7 mouse cellular contexts compared by ENCODE assay signal in genomic region chr19:44296186-44296585, GRCm38 (mm10). TPM values are rescaled to one million over a fixed set of nuclear protein-coding genes. Genes with fewer than 3 reads are reported as not detected.
DNase-seq lines count a peak whose midpoint lies in the region; ATAC-seq and TF ChIP-seq lines count a peak whose summit lies in the region.

No protein-coding gene starts in this region.

- no peak for TF ChIP-seq EP300 in liver, embryonic 14.5 days (IDR thresholded peaks at IDR 0.05; ENCODE audit: low read depth)

- no peaks in the 10 kb centered on the region for H3K27me3 ChIP-seq in lung, embryonic 15.5 days
- H3K27me3 ChIP-seq in forebrain, embryonic 13.5 days = no peaks in the 10 kb centered on the region
- no peaks in the 10 kb centered on the region for H3K27me3 ChIP-seq in liver, embryonic 14.5 days (ENCODE audit: control insufficient read depth, insufficient read depth, low read length)

- intact Hi-C loops in gastrocnemius, postnatal 36 days (cut with DNase I) = no loop called here

- peak overlapping the region; percentile 66 for H3K4me3 ChIP-seq in lung, embryonic 15.5 days
- H3K4me3 ChIP-seq in forebrain, embryonic 13.5 days = peak overlapping the region; percentile 94
- H3K4me3 ChIP-seq in liver, embryonic 14.5 days (ENCODE audit: insufficient read depth in 1 of 2, low read depth in 2 of 2, low read length in 2 of 2) = peak overlapping the region; percentile 77 to 81

- peak overlapping the region; percentile 65 for H3K9ac ChIP-seq in lung, embryonic 15.5 days
- peak overlapping the region; percentile 99 for H3K9ac ChIP-seq in forebrain, embryonic 13.5 days
- H3K9ac ChIP-seq in liver, embryonic 14.5 days (replicated peaks) = peak overlapping the region; percentile 57

- no peak for ATAC-seq in lung, embryonic 15.5 days (ENCODE audit: borderline replicate concordance, extremely low read depth, low FRiP score, low TSS enrichment)
- ATAC-seq in forebrain, embryonic 13.5 days = no peak
- ATAC-seq in liver, embryonic 14.5 days (ENCODE audit: insufficient read depth) = no peak

- no peaks in the 10 kb centered on the region for H3K9me3 ChIP-seq in lung, embryonic 15.5 days
- no peaks in the 10 kb centered on the region for H3K9me3 ChIP-seq in forebrain, embryonic 13.5 days (replicated peaks)
- H3K9me3 ChIP-seq in liver, embryonic 14.5 days (ENCODE audit: control insufficient read depth, low read length) = no peaks in the 10 kb centered on the region

- no peak for TF ChIP-seq CTCF in liver, embryonic 14.5 days (IDR thresholded peaks at IDR 0.05; ENCODE audit: low read depth)

- no peak for DNase-seq in lung, adult 18-20 months
- no peak for DNase-seq in liver, embryonic 14.5 days (ENCODE audit: low read depth in 3 of 3, low spot score in 3 of 3)
- peak; percentile 51 for DNase-seq in thymus, postnatal 25 days
- DNase-seq in adrenal gland, adult (ENCODE audit: inconsistent age in 2 of 2, low spot score in 1 of 2) = no peak
- DNase-seq in gastrocnemius, postnatal 36 days = no peak

- WGBS in lung, embryonic 15.5 days = 10% methylated on average over 7 of the region's 7 CpGs
- 15% methylated on average over 7 of the region's 7 CpGs for WGBS in forebrain, embryonic 13.5 days
- 50% methylated on average over 7 of the region's 7 CpGs for WGBS in liver, embryonic 14.5 days (ENCODE audit: insufficient replicate concordance)

- H3K4me2 ChIP-seq in lung, embryonic 15.5 days = peak overlapping the region; percentile 90
- H3K4me2 ChIP-seq in forebrain, embryonic 13.5 days = peak overlapping the region; percentile 99
- peak overlapping the region; percentile 89 for H3K4me2 ChIP-seq in liver, embryonic 14.5 days (ENCODE audit: low read depth)

- H3K4me1 ChIP-seq in lung, embryonic 15.5 days = peaks cover 74% of the 10 kb centered on the region
- H3K4me1 ChIP-seq in forebrain, embryonic 13.5 days = peaks cover 80% of the 10 kb centered on the region
- H3K4me1 ChIP-seq in liver, embryonic 14.5 days (replicated peaks; ENCODE audit: control insufficient read depth in 2 of 2, insufficient read depth in 2 of 2, low read length in 1 of 2) = peaks cover 55 to 74% of the 10 kb centered on the region in 2 experiments

- peak overlapping the region; percentile 12; the same call in 1 of the 2 replicates for H3K27ac ChIP-seq in lung, embryonic 15.5 days
- 0 out of 2 replicates have a peak overlapping the region, but pooled peaks have one; percentile 1 for H3K27ac ChIP-seq in forebrain, embryonic 13.5 days
- no peak overlapping the region; the same call in 1 of the 2 replicates for H3K27ac ChIP-seq in liver, embryonic 14.5 days

- peaks cover 49% of the 10 kb centered on the region for H3K36me3 ChIP-seq in lung, embryonic 15.5 days
- H3K36me3 ChIP-seq in forebrain, embryonic 13.5 days (ENCODE audit: poor library complexity, severe bottlenecking) = peaks cover 64% of the 10 kb centered on the region
- H3K36me3 ChIP-seq in liver, embryonic 14.5 days (replicated peaks; ENCODE audit: control insufficient read depth, insufficient read depth, low read depth) = peaks cover 49% of the 10 kb centered on the region

RNA-seq across cellular contexts. Expression of gene Scd2, which starts 2.7 kb away (rescaled TPM):
- polyA plus RNA-seq in lung, embryonic 15.5 days (2015; fragmentation: Nextera tagmentation; extraction: Ambion mirVana) = 210 and 224 TPM in 2 replicates
- polyA plus RNA-seq in forebrain, embryonic 13.5 days (2015; fragmentation: Nextera tagmentation; extraction: Ambion mirVana) = 247 and 288 TPM in 2 replicates
- 84.0 and 116 TPM in 2 replicates for polyA plus RNA-seq in liver, embryonic 14.5 days (2012; rRNA removed)
- 80.4 and 95.4 TPM in 2 replicates for polyA plus RNA-seq in liver, embryonic 14.5 days (2014; fragmentation: Nextera tagmentation; extraction: Ambion mirVana)
- 10 to 100 TPM in 1 of 2 experiments, 1 to 10 TPM in 1; 6.4 to 12.3 TPM for total RNA-seq in gastrocnemius, postnatal 36 days (2021)

RNA-seq across cellular contexts. Expression of gene Scd4, which starts 36.7 kb away (rescaled TPM):
- 0.15 and 0.35 TPM in 2 replicates for polyA plus RNA-seq in lung, embryonic 15.5 days (2015; fragmentation: Nextera tagmentation; extraction: Ambion mirVana)
- 0.16 and 0.23 TPM in 2 replicates for polyA plus RNA-seq in forebrain, embryonic 13.5 days (2015; fragmentation: Nextera tagmentation; extraction: Ambion mirVana)
- 0.04 and 0.08 TPM in 2 replicates for polyA plus RNA-seq in liver, embryonic 14.5 days (2012; rRNA removed)
- polyA plus RNA-seq in liver, embryonic 14.5 days (2014; fragmentation: Nextera tagmentation; extraction: Ambion mirVana) = 0.09 TPM in 1 of 2 replicates, not detected in the other
- total RNA-seq in gastrocnemius, postnatal 36 days (2021) = under 1 TPM; 0.10 to 0.20 TPM
